Mouse (Mus musculus) bone marrow, adult 2 months (tissue): ENCODE measurements at regions not wholly inside any gene's neighbourhood (a gene's known extent, or its start where the extent isn't known, plus 50 kb on each side); places are given as distances from the start of the nearest gene placed in this dataset.

Experiments used
- H3K27ac ChIP-seq: fragments of 200-500 bp; 2 replicates; pipeline ENCODE4 v1.5.1; 2012; ENCODE audit warnings: low read depth, mild to moderate bottlenecking, control low read depth, inconsistent platforms, low read length; ENCODE audit not compliant: control insufficient read depth, poor library complexity, insufficient read depth
- H3K4me1 ChIP-seq: fragments of 200-500 bp; 2 replicates; pipeline ENCODE4 v1.6.1; 2011; ENCODE audit warnings: low read length; ENCODE audit not compliant: control insufficient read depth, insufficient read depth
- H3K4me3 ChIP-seq: fragments of 200-500 bp; replicated peaks from 2 replicates; pipeline ENCODE3; 2011; ENCODE audit warnings: mild to moderate bottlenecking, low read depth, low read length, control low read depth; ENCODE audit not compliant: control insufficient read depth
- CTCF ChIP-seq: fragments of 200-500 bp; IDR thresholded peaks from 2 replicates; pipeline ENCODE4 v1.5.1; 2011; ENCODE audit warnings: low read length, control low read depth; ENCODE audit not compliant: control insufficient read depth, insufficient read depth
- POLR2A ChIP-seq: fragments of 200-500 bp; IDR thresholded peaks from 2 replicates; pipeline ENCODE4 v1.6.1; 2011; ENCODE audit warnings: low read depth, mild to moderate bottlenecking, control low read depth, low read length, borderline replicate concordance; ENCODE audit not compliant: control insufficient read depth
- WGBS: fragments of 180-500 bp; shearing (Covaris S2); methylation state at CpG from one replicate; pipeline ENCODE4 v1.1.7; 2018; 5-methylcytosine and 5-hydroxymethylcytosine counted together

GRCm38 (mm10) chr11:24426995-24427883 lies 349.4 kb downstream of the Bcl11a start:
- Histone ChIP-seq H3K4me3 (no peak overlapping the region), H3K27ac (no peak overlapping the region), H3K4me1 (no peaks in the 10 kb centered on the region)
- WGBS: 73% methylated on average over 5 of the region's 5 CpGs
- TF ChIP-seq POLR2A: no peak
- no peak for TF ChIP-seq CTCF

- Histone ChIP-seq H3K4me1 (no peaks in the 10 kb centered on the region), H3K27ac (no peak overlapping the region), H3K4me3 (no peak overlapping the region)
- WGBS: 90% methylated on average over 1 of the region's 1 CpGs
- TF ChIP-seq POLR2A (no peak), CTCF (no peak)
Observed at GRCm38 (mm10) chr11:24448608-24449007, 370.8 kb downstream of the Bcl11a start.

- TF ChIP-seq POLR2A (no peak), CTCF (no peak)
- Histone ChIP-seq H3K4me3 (no peak overlapping the region), H3K27ac (no peak overlapping the region), H3K4me1 (no peaks in the 10 kb centered on the region)
- 82% methylated on average over 7 of the region's 7 CpGs for WGBS
Observed at GRCm38 (mm10) chr11:24452267-24452666, 374.4 kb downstream of the Bcl11a start.

DNA sequence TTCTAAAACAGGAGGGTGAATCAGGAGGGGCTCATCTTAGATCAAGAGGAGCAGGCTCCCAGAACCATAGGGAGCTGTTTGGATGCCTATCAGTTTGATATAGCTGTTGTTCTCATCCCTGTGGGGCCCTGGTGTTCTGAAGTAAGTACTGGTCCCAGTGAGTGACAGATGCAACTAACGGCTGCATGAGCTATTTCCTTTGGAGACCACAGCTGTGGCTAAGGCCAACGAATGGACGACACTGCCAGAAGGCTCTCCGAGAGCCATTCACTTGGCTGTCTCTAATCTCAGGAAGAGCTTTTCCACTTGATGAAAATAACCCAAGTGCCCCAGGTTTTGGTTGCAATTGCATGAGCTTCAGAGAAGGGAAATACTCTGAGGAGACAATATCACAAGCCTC lies 386.8 kb downstream of the Bcl11a start:
- H3K4me3 ChIP-seq: no peak overlapping the region
- TF ChIP-seq CTCF: no peak
- TF ChIP-seq POLR2A: no peak
- no peak overlapping the region for H3K27ac ChIP-seq
- 6% methylated on average over 4 of the region's 4 CpGs for WGBS
- H3K4me1 ChIP-seq: no peaks in the 10 kb centered on the region

GRCm38 (mm10) chr11:24467458-24467857 lies 389.6 kb downstream of the Bcl11a start:
- no peak overlapping the region for H3K4me3 ChIP-seq
- no peak overlapping the region for H3K27ac ChIP-seq
- TF ChIP-seq CTCF (no peak), POLR2A (no peak)
- no peaks in the 10 kb centered on the region for H3K4me1 ChIP-seq
- WGBS: 84% methylated on average over 8 of the region's 8 CpGs

DNA sequence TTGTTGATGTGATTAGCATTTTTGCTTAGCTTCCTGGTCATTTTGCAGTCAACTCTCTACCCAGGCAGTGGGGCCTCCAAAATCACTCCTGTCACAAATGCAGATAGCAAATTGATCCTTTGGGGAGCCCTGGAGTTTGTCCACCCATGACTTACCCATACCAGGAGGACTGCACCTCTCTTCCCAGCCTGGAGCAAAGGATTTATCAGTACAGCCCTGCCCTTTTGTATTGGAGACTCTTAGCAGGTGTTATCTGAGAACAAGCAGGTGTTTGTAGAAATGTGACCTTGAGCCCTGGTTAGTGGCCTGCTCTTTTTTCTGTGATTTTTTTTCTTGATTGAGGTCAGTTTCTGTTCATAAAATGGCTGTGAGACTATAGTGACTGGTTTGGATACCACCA lies 392.6 kb downstream of the Bcl11a start:
- no peak overlapping the region for H3K27ac ChIP-seq
- H3K4me3 ChIP-seq: no peak overlapping the region
- no peaks in the 10 kb centered on the region for H3K4me1 ChIP-seq
- no peak for TF ChIP-seq CTCF
- TF ChIP-seq POLR2A: no peak

GRCm38 (mm10) chr11:24472617-24473367 lies 394.9 kb downstream of the Bcl11a start:
- Histone ChIP-seq H3K4me1 (no peaks in the 10 kb centered on the region), H3K4me3 (no peak overlapping the region), H3K27ac (no peak overlapping the region)
- TF ChIP-seq CTCF (no peak), POLR2A (no peak)
- WGBS: 77% methylated on average over 8 of the region's 8 CpGs

DNA sequence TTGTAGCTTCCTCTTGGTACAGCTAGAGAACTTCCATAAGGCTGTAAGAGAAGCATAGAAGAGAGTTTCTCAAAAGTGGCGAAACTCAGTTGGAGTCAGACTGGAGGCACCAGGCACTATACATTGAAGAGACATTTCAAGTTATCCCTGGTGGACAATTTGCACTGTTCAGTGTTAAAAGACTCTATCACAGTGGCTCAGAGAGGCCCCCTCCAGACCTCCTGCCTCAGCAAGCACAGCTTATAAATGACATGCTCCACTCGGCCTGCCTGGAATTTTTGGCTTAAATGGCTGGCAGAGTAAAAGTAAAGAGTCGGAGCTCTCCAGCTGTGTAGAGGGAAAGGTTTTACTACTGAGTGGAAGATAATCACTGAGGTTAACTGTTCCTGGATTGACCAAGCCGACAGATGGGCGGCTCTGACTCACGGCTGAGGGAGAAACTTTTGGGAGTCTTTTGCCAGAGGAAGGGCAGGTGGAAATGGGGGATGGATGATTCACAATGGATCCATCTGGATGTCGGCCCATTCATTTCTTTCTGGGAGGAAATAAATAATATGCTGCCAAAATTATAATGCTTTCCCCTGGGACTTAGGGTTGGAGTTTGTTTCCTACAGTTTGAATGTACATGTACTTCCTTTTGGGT lies 395.6 kb downstream of the Bcl11a start:
- Histone ChIP-seq H3K4me3 (no peak overlapping the region), H3K27ac (no peak overlapping the region), H3K4me1 (no peaks in the 10 kb centered on the region)
- 78% methylated on average over 7 of the region's 7 CpGs for WGBS
- no peak for TF ChIP-seq CTCF
- TF ChIP-seq POLR2A: no peak
